Mouse (Mus musculus): ENCODE measurements around the gene Phka2. TPM values are rescaled to one million over a fixed set of nuclear protein-coding genes. Genes with fewer than 3 reads are reported as not detected.

Gene Phka2
- total and polyA plus RNA-seq, 3 experiments: 16.6 to 31.0 TPM; not detected in 1

- no peak for TF ChIP-seq POLR2AphosphoS5 (IDR thresholded peaks at IDR 0.05; ENCODE audit: borderline replicate concordance, low read depth, low read length)
- TF ChIP-seq E2F4 (IDR thresholded peaks at IDR 0.05; ENCODE audit: borderline replicate concordance, low read depth, low read length): no peak
- TF ChIP-seq POLR2A (IDR thresholded peaks at IDR 0.05; ENCODE audit: control insufficient read depth in 1 of 2, insufficient read depth in 1 of 2, low read depth in 1 of 2, low read length in 2 of 2, poor library complexity in 1 of 2): no peak
- no peak for TF ChIP-seq GATA1 (IDR thresholded peaks at IDR 0.05; ENCODE audit: low read depth, low read length)
Observed at GRCm38 (mm10) chrX:160585110-160585509, 83.1 kb downstream of the Phka2 start (continued).

GRCm38 (mm10) chrX:160588523-160588922 is 86.6 kb downstream of the Phka2 start:
- no peaks in the 10 kb centered on the region for H3K27me3 ChIP-seq (ENCODE audit: control insufficient read depth in 1 of 2, insufficient read depth in 2 of 2, low read length in 2 of 2)
- H3K27ac ChIP-seq (ENCODE audit: control insufficient read depth, low read depth, low read length): no peak overlapping the region
- no peak overlapping the region for H3K9ac ChIP-seq (ENCODE audit: control insufficient read depth, low read depth, low read length, poor library complexity, severe bottlenecking)
- H3K4me1 ChIP-seq (ENCODE audit: control insufficient read depth in 1 of 2, insufficient read depth in 2 of 2, low read length in 2 of 2): no peaks in the 10 kb centered on the region
- H3K36me3 ChIP-seq (ENCODE audit: control insufficient read depth in 1 of 2, insufficient read depth in 2 of 2, low read length in 2 of 2): no peaks in the 10 kb centered on the region; a peak in 1 of 4 replicates
- H3K9me3 ChIP-seq (replicated peaks; ENCODE audit: insufficient read depth, low read length): no peaks in the 10 kb centered on the region
- TF ChIP-seq EP300 (IDR thresholded peaks at IDR 0.05; ENCODE audit: low read depth in 1 of 2, low read length in 2 of 2): no peak
- no peak for TF ChIP-seq POLR2AphosphoS2 (IDR thresholded peaks at IDR 0.05; ENCODE audit: low read length)
- TF ChIP-seq MEF2A (IDR thresholded peaks at IDR 0.05; ENCODE audit: extremely low read depth, insufficient replicate concordance, low read depth, low read length, poor library complexity, severe bottlenecking): no peak
- no peak for TF ChIP-seq ZNF384 (IDR thresholded peaks at IDR 0.05; ENCODE audit: low read depth, low read length)
- no peak for TF ChIP-seq POLR2A (IDR thresholded peaks at IDR 0.05; ENCODE audit: control insufficient read depth in 1 of 2, insufficient read depth in 1 of 2, low read depth in 1 of 2, low read length in 2 of 2, poor library complexity in 1 of 2)
- no peak for DNase-seq (ENCODE audit: low read depth, low spot score)
- H3K79me2 ChIP-seq (ENCODE audit: control insufficient read depth, insufficient read depth, low read length, poor library complexity): no peaks in the 10 kb centered on the region
- no peak overlapping the region for H3K4me3 ChIP-seq (ENCODE audit: control insufficient read depth in 1 of 2, insufficient read depth in 1 of 2, low read depth in 2 of 2, low read length in 2 of 2)

GRCm38 (mm10) chrX:160590147-160590546 is 88.2 kb downstream of the Phka2 start:
- H3K9ac ChIP-seq (ENCODE audit: control insufficient read depth, low read depth, low read length, poor library complexity, severe bottlenecking): no peak overlapping the region
- no peak overlapping the region for H3K27ac ChIP-seq (ENCODE audit: control insufficient read depth, low read depth, low read length)
- no peaks in the 10 kb centered on the region for H3K27me3 ChIP-seq (ENCODE audit: control insufficient read depth in 1 of 2, insufficient read depth in 2 of 2, low read length in 2 of 2)
- no peaks in the 10 kb centered on the region; a peak in 1 of 4 replicates for H3K36me3 ChIP-seq (ENCODE audit: control insufficient read depth in 1 of 2, insufficient read depth in 2 of 2, low read length in 2 of 2)
- H3K4me3 ChIP-seq (ENCODE audit: control insufficient read depth in 1 of 2, insufficient read depth in 1 of 2, low read depth in 2 of 2, low read length in 2 of 2): no peak overlapping the region
- DNase-seq (ENCODE audit: low read depth, low spot score): no peak
- H3K9me3 ChIP-seq (replicated peaks; ENCODE audit: insufficient read depth, low read length): no peaks in the 10 kb centered on the region
- no peaks in the 10 kb centered on the region for H3K79me2 ChIP-seq (ENCODE audit: control insufficient read depth, insufficient read depth, low read length, poor library complexity)
- TF ChIP-seq POLR2AphosphoS5 (IDR thresholded peaks at IDR 0.05; ENCODE audit: borderline replicate concordance, low read depth, low read length) (no peak), RAD21 (IDR thresholded peaks at IDR 0.05; ENCODE audit: low read depth, low read length) (no peak), TBP (IDR thresholded peaks at IDR 0.05; ENCODE audit: low read depth, low read length) (no peak), BHLHE40 (IDR thresholded peaks at IDR 0.05; ENCODE audit: borderline replicate concordance, low read depth, low read length) (no peak)
- no peaks in the 10 kb centered on the region for H3K4me1 ChIP-seq (ENCODE audit: control insufficient read depth in 1 of 2, insufficient read depth in 2 of 2, low read length in 2 of 2)

GRCm38 (mm10) chrX:160592933-160593332 is 91.0 kb downstream of the Phka2 start:
- DNase-seq (ENCODE audit: low read depth, low spot score): no peak

More at GRCm38 (mm10) chrX:160592933-160593332, 91.0 kb downstream of the Phka2 start:
- Histone ChIP-seq H3K9me3 (replicated peaks; ENCODE audit: insufficient read depth, low read length) (no peaks in the 10 kb centered on the region), H3K9ac (ENCODE audit: control insufficient read depth, low read depth, low read length, poor library complexity, severe bottlenecking) (no peak overlapping the region), H3K27ac (ENCODE audit: control insufficient read depth, low read depth, low read length) (no peak overlapping the region), H3K4me1 (ENCODE audit: control insufficient read depth in 1 of 2, insufficient read depth in 2 of 2, low read length in 2 of 2) (no peaks in the 10 kb centered on the region), H3K27me3 (ENCODE audit: control insufficient read depth in 1 of 2, insufficient read depth in 2 of 2, low read length in 2 of 2) (no peaks in the 10 kb centered on the region), H3K79me2 (ENCODE audit: control insufficient read depth, insufficient read depth, low read length, poor library complexity) (no peaks in the 10 kb centered on the region), H3K36me3 (ENCODE audit: control insufficient read depth in 1 of 2, insufficient read depth in 2 of 2, low read length in 2 of 2) (no peaks in the 10 kb centered on the region; a peak in 1 of 4 replicates), H3K4me3 (ENCODE audit: control insufficient read depth in 1 of 2, insufficient read depth in 1 of 2, low read depth in 2 of 2, low read length in 2 of 2) (no peak overlapping the region)
- TF ChIP-seq E2F4 (IDR thresholded peaks at IDR 0.05; ENCODE audit: borderline replicate concordance, low read depth, low read length) (no peak), MYB (IDR thresholded peaks at IDR 0.05; ENCODE audit: low read depth, low read length) (no peak), KAT2A (conservative IDR thresholded peaks at IDR 0.05; ENCODE audit: low read depth, low read length) (no peak), CHD2 (IDR thresholded peaks at IDR 0.05; ENCODE audit: low read length) (no peak), CTCF (IDR thresholded peaks at IDR 0.05 in 2 of 3, conservative IDR thresholded peaks at IDR 0.05 in 1 of 3; ENCODE audit: control insufficient read depth in 1 of 3, insufficient read depth in 1 of 3, low read depth in 2 of 3, low read length in 3 of 3, poor library complexity in 1 of 3, severe bottlenecking in 1 of 3) (no peak), ETS1 (IDR thresholded peaks at IDR 0.05; ENCODE audit: low read depth, low read length) (no peak), NELFE (IDR thresholded peaks at IDR 0.05; ENCODE audit: low read depth, low read length) (no peak), RAD21 (IDR thresholded peaks at IDR 0.05; ENCODE audit: low read depth, low read length) (no peak), BHLHE40 (IDR thresholded peaks at IDR 0.05; ENCODE audit: borderline replicate concordance, low read depth, low read length) (no peak), USF2 (IDR thresholded peaks at IDR 0.05; ENCODE audit: borderline replicate concordance in 1 of 2, insufficient read depth in 1 of 2, low read depth in 1 of 2, low read length in 2 of 2) (no peak), NRF1 (IDR thresholded peaks at IDR 0.05; ENCODE audit: insufficient read depth, low read depth, low read length, poor library complexity, severe bottlenecking) (no peak)
